Mouse (Mus musculus) olfactory bulb, adult 2 months (tissue): ENCODE measurements around the gene Abhd14a.

ENCODE experiments used
- CTCF ChIP-seq: fragments of 200-500 bp; IDR thresholded peaks from 2 replicates; pipeline ENCODE4 v1.5.1; 2012; ENCODE audit warnings: low read depth, mild to moderate bottlenecking, low read length, moderate library complexity; ENCODE audit not compliant: insufficient read depth
- POLR2A ChIP-seq: fragments of 200-500 bp; IDR thresholded peaks from 2 replicates; pipeline ENCODE4 v1.6.1; 2012; ENCODE audit warnings: mild to moderate bottlenecking, low read depth, low read length, moderate library complexity; ENCODE audit not compliant: insufficient read depth

DNA sequence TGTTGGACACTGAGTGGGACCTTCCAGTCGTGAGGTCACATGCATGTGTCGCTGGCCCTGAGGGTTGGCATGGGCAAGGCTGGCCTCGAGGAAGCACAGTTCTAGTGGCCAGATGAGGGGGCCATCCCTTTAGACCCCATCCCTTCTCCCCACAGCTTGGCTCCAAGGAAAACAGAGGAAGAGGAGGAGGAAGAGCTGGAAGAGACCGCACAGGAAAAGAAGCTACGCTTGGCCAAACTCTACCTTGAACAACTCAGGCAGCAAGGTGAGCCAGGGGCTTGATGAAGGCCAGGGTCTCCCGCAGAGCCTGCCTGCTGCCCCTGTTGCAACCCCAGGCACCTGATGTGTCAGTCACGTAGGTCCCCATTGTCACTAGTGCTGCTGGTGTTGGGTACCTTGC is 33.1 kb upstream of the Abhd14a start:
- TF ChIP-seq POLR2A (no peak), CTCF (no peak)
